Mouse (Mus musculus): ENCODE results near the gene Guca1b. TPM values are rescaled to one million over a fixed set of nuclear protein-coding genes. Genes with fewer than 3 reads are reported as not detected.

The Guca1b gene
- polyA plus RNA-seq (2012; rRNA removed) = 0.41 and 0.44 TPM in 2 replicates
- 0.14 and 0.18 TPM in 2 replicates for polyA plus RNA-seq (2014; fragmentation: Nextera tagmentation; extraction: Ambion mirVana)

GRCm38 (mm10) chr17:47385145-47385544 lies at the start of gene Guca1b:
Guca1b (plus strand) TSS chr17:47385393.
- DNase-seq (ENCODE audit: low read depth in 3 of 3, low spot score in 3 of 3) = no peak

GRCm38 (mm10) chr17:47343121-47343520 lies 42.1 kb upstream of the Guca1b start:
- H3K27ac ChIP-seq = no peak overlapping the region
- H3K4me1 ChIP-seq (replicated peaks; ENCODE audit: control insufficient read depth in 2 of 2, insufficient read depth in 2 of 2, low read length in 1 of 2) = no peaks in the 10 kb centered on the region
- no peaks in the 10 kb centered on the region for H3K27me3 ChIP-seq (ENCODE audit: control insufficient read depth, insufficient read depth, low read length)
- no peak overlapping the region for H3K4me2 ChIP-seq (ENCODE audit: low read depth)
- WGBS (ENCODE audit: insufficient replicate concordance) = 55% methylated on average over 2 of the region's 2 CpGs
- TF ChIP-seq EP300 (IDR thresholded peaks at IDR 0.05; ENCODE audit: low read depth) = no peak
- 0 out of 2 replicates have a peak, but pooled peaks have one; percentile 16 for TF ChIP-seq CTCF (IDR thresholded peaks at IDR 0.05; ENCODE audit: low read depth)
- H3K9ac ChIP-seq (replicated peaks) = no peak overlapping the region
- DNase-seq (ENCODE audit: low read depth in 3 of 3, low spot score in 3 of 3) = no peak
- no peak for ATAC-seq (ENCODE audit: insufficient read depth)
- H3K36me3 ChIP-seq (replicated peaks; ENCODE audit: control insufficient read depth, insufficient read depth, low read depth) = no peaks in the 10 kb centered on the region
- no peaks in the 10 kb centered on the region for H3K9me3 ChIP-seq (ENCODE audit: control insufficient read depth, low read length)
- H3K4me3 ChIP-seq (ENCODE audit: insufficient read depth in 1 of 2, low read depth in 2 of 2, low read length in 2 of 2) = no peak overlapping the region

More at GRCm38 (mm10) chr17:47385145-47385544, at the start of gene Guca1b:
- H3K4me2 ChIP-seq (ENCODE audit: low read depth) = no peak within 1 kb of the TSS
- H3K4me3 ChIP-seq (ENCODE audit: insufficient read depth in 1 of 2, low read depth in 2 of 2, low read length in 2 of 2) = no peak within 1 kb of the TSS
- H3K36me3 ChIP-seq (replicated peaks; ENCODE audit: control insufficient read depth, insufficient read depth, low read depth) = no peaks in the 10 kb centered on the region; the same call in 1 of the 2 replicates
- H3K9me3 ChIP-seq (ENCODE audit: control insufficient read depth, low read length) = no peaks in the 10 kb centered on the region; the same call in 1 of the 2 replicates
- WGBS (ENCODE audit: insufficient replicate concordance) = 39% methylated on average over 10 of the region's 10 CpGs
- TF ChIP-seq CTCF (IDR thresholded peaks at IDR 0.05; ENCODE audit: low read depth) (no peak), EP300 (IDR thresholded peaks at IDR 0.05; ENCODE audit: low read depth) (no peak)
- ATAC-seq (ENCODE audit: insufficient read depth) = no peak
- no peak within 1 kb of the TSS for H3K27ac ChIP-seq
- H3K27me3 ChIP-seq (ENCODE audit: control insufficient read depth, insufficient read depth, low read length) = no peaks in the 10 kb centered on the region
- H3K4me1 ChIP-seq (replicated peaks; ENCODE audit: control insufficient read depth in 2 of 2, insufficient read depth in 2 of 2, low read length in 1 of 2) = no peaks in the 10 kb centered on the region
- no peak within 1 kb of the TSS for H3K9ac ChIP-seq (replicated peaks)

GRCm38 (mm10) chr17:47349721-47350319 lies 35.4 kb upstream of the Guca1b start:
- H3K27me3 ChIP-seq (ENCODE audit: control insufficient read depth, insufficient read depth, low read length) = no peaks in the 10 kb centered on the region

GRCm38 (mm10) chr17:47359964-47360363 lies 25.2 kb upstream of the Guca1b start:
- 33% methylated on average over 6 of the region's 6 CpGs for WGBS (ENCODE audit: insufficient replicate concordance)
- no peak for ATAC-seq (ENCODE audit: insufficient read depth)
- Histone ChIP-seq H3K4me3 (ENCODE audit: insufficient read depth in 1 of 2, low read depth in 2 of 2, low read length in 2 of 2) (no peak overlapping the region), H3K4me2 (ENCODE audit: low read depth) (no peak overlapping the region), H3K27me3 (ENCODE audit: control insufficient read depth, insufficient read depth, low read length) (no peaks in the 10 kb centered on the region; the same call in 1 of the 2 replicates), H3K27ac (no peak overlapping the region), H3K9ac (replicated peaks) (no peak overlapping the region), H3K4me1 (replicated peaks; ENCODE audit: control insufficient read depth in 2 of 2, insufficient read depth in 2 of 2, low read length in 1 of 2) (no peaks in the 10 kb centered on the region), H3K9me3 (ENCODE audit: control insufficient read depth, low read length) (no peaks in the 10 kb centered on the region), H3K36me3 (replicated peaks; ENCODE audit: control insufficient read depth, insufficient read depth, low read depth) (no peaks in the 10 kb centered on the region)
- TF ChIP-seq CTCF (IDR thresholded peaks at IDR 0.05; ENCODE audit: low read depth) (peak; percentile 80), EP300 (IDR thresholded peaks at IDR 0.05; ENCODE audit: low read depth) (no peak)
- peak; percentile 34 to 47 (median 46) for DNase-seq (ENCODE audit: low read depth in 3 of 3, low spot score in 3 of 3)

More at GRCm38 (mm10) chr17:47349721-47350319, 35.4 kb upstream of the Guca1b start:
- no peaks in the 10 kb centered on the region for H3K4me1 ChIP-seq (replicated peaks; ENCODE audit: control insufficient read depth in 2 of 2, insufficient read depth in 2 of 2, low read length in 1 of 2)
- no peaks in the 10 kb centered on the region for H3K36me3 ChIP-seq (replicated peaks; ENCODE audit: control insufficient read depth, insufficient read depth, low read depth)
- H3K9ac ChIP-seq (replicated peaks) = no peak overlapping the region
- no peak overlapping the region for H3K4me2 ChIP-seq (ENCODE audit: low read depth)
- H3K9me3 ChIP-seq (ENCODE audit: control insufficient read depth, low read length) = peaks cover 8% of the 10 kb centered on the region
- no peak for ATAC-seq (ENCODE audit: insufficient read depth)
- no peak for TF ChIP-seq CTCF (IDR thresholded peaks at IDR 0.05; ENCODE audit: low read depth)
- no peak for TF ChIP-seq EP300 (IDR thresholded peaks at IDR 0.05; ENCODE audit: low read depth)
- H3K27ac ChIP-seq = no peak overlapping the region
- H3K4me3 ChIP-seq (ENCODE audit: insufficient read depth in 1 of 2, low read depth in 2 of 2, low read length in 2 of 2) = no peak overlapping the region
- WGBS (ENCODE audit: insufficient replicate concordance) = 66% methylated on average over 3 of the region's 3 CpGs
- no peak for DNase-seq (ENCODE audit: low read depth in 3 of 3, low spot score in 3 of 3)

- Histone ChIP-seq H3K4me2 (ENCODE audit: low read depth) (no peak overlapping the region), H3K4me3 (ENCODE audit: insufficient read depth in 1 of 2, low read depth in 2 of 2, low read length in 2 of 2) (no peak overlapping the region), H3K4me1 (replicated peaks; ENCODE audit: control insufficient read depth in 2 of 2, insufficient read depth in 2 of 2, low read length in 1 of 2) (no peaks in the 10 kb centered on the region), H3K9me3 (ENCODE audit: control insufficient read depth, low read length) (no peaks in the 10 kb centered on the region), H3K36me3 (replicated peaks; ENCODE audit: control insufficient read depth, insufficient read depth, low read depth) (no peaks in the 10 kb centered on the region), H3K27ac (no peak overlapping the region), H3K9ac (replicated peaks) (no peak overlapping the region), H3K27me3 (ENCODE audit: control insufficient read depth, insufficient read depth, low read length) (no peaks in the 10 kb centered on the region; the same call in 1 of the 2 replicates)
- TF ChIP-seq EP300 (IDR thresholded peaks at IDR 0.05; ENCODE audit: low read depth) (no peak), CTCF (IDR thresholded peaks at IDR 0.05; ENCODE audit: low read depth) (no peak)
- DNase-seq (ENCODE audit: low read depth in 3 of 3, low spot score in 3 of 3) (no peak), ATAC-seq (ENCODE audit: insufficient read depth) (no peak)
- 48% methylated on average over 11 of the region's 11 CpGs for WGBS (ENCODE audit: insufficient replicate concordance)
These were observed 23.9 kb upstream of the Guca1b start for GRCm38 (mm10) chr17:47361343-47361742.

Measured in liver, embryonic 14.5 days (tissue).